Mouse (Mus musculus) G1E (cell line): ENCODE results near the gene Gjd3. TPM values are rescaled to one million over a fixed set of nuclear protein-coding genes. Genes with fewer than 3 reads are reported as not detected.

ENCODE experiments used
- ATAC-seq: 2 replicates; pipeline ENCODE4 v1.8.0; 2016; ENCODE audit warnings: mild to moderate bottlenecking; ENCODE audit not compliant: insufficient number of reproducible peaks, poor library complexity, low FRiP score, severe bottlenecking; ENCODE audit errors: extremely low read depth
- DNase-seq: peaks from one replicate; pipeline ENCODE4 v3.0.0; 2012; ENCODE audit warnings: low spot score
- H3K27me3 ChIP-seq: 2 replicates; pipeline ENCODE4 v1.6.1; 2012; ENCODE audit warnings: mild to moderate bottlenecking, low read length, inconsistent platforms; ENCODE audit not compliant: insufficient read depth
- H3K36me3 ChIP-seq: replicated peaks from 2 replicates; pipeline ENCODE3; 2012; ENCODE audit warnings: mild to moderate bottlenecking, inconsistent platforms
- H3K4me1 ChIP-seq: 2 replicates; pipeline ENCODE4 v1.6.1; 2012; ENCODE audit warnings: low read depth, low read length, inconsistent platforms, mixed read lengths; ENCODE audit not compliant: insufficient read depth
- H3K4me3 ChIP-seq: 2 replicates; pipeline ENCODE4 v1.5.1; 2012; ENCODE audit warnings: low read depth, mild to moderate bottlenecking, inconsistent platforms, low read length, moderate library complexity, mixed read lengths
- H3K9me3 ChIP-seq: replicated peaks from 2 replicates; pipeline ENCODE4 v1.6.1; 2012; ENCODE audit warnings: inconsistent platforms
- CTCF ChIP-seq: IDR thresholded peaks from 2 replicates; pipeline ENCODE4 v1.5.1; 2012; ENCODE audit warnings: low read depth, low read length, inconsistent platforms, mixed read lengths
- GATA1 ChIP-seq: IDR thresholded peaks from 2 replicates; pipeline ENCODE4 v1.6.1; 2012; ENCODE audit warnings: borderline replicate concordance, low read length, inconsistent platforms, mixed read lengths
- GATA2 ChIP-seq: IDR thresholded peaks from 2 replicates; pipeline ENCODE4 v1.6.1; 2012; ENCODE audit warnings: low read depth, low read length, inconsistent platforms, borderline replicate concordance
- POLR2AphosphoS5 ChIP-seq: IDR thresholded peaks from 2 replicates; pipeline ENCODE4 v1.6.1; 2012; ENCODE audit warnings: low read depth, low read length, inconsistent platforms; ENCODE audit not compliant: insufficient replicate concordance
- TAL1 ChIP-seq: conservative IDR thresholded peaks from 2 replicates; pipeline ENCODE4 v1.6.1; 2012; ENCODE audit warnings: low read depth, low read length, inconsistent platforms, mixed read lengths
- polyA plus RNA-seq: library from polyadenylated mRNA; stranded (reverse); fragments of >175 nt; gene quantifications from 2 replicates; pipeline ENCODE4 v1.2.3, GENCODE M21; 2012
- total RNA-seq, 2 experiments: library from RNA; stranded (forward) in 1 of 2; stranded (reverse) in 1 of 2; fragments of 200-1000 nt in 1 of 2; fragments of >200 nt in 1 of 2; fragmentation: Nextera tagmentation in 1 of 2; gene quantifications; 2 replicates each; pipeline ENCODE4 v1.2.3; 2014 to 2017

Gjd3 gene
- total and polyA plus RNA-seq, 3 experiments = not detected

GRCm38 (mm10) chr11:98953361-98953760, 29.5 kb downstream of the Gjd3 start:
- Histone ChIP-seq H3K4me3 (no peak overlapping the region; the same call in 1 of the 2 replicates), H3K4me1 (peaks cover 98% of the 10 kb centered on the region), H3K36me3 (peaks cover 72% of the 10 kb centered on the region), H3K9me3 (no peaks in the 10 kb centered on the region), H3K27me3 (no peaks in the 10 kb centered on the region)
- DNase-seq (no peak), ATAC-seq (no peak)
- TF ChIP-seq POLR2AphosphoS5 (no peak), TAL1 (no peak), GATA2 (no peak), CTCF (no peak), GATA1 (no peak)

GRCm38 (mm10) chr11:98952736-98953135, 30.1 kb downstream of the Gjd3 start:
- DNase-seq (no peak), ATAC-seq (no peak)
- H3K4me1 ChIP-seq = peaks cover 98% of the 10 kb centered on the region

GRCm38 (mm10) chr11:98952111-98952510, 30.7 kb downstream of the Gjd3 start:
- DNase-seq (no peak), ATAC-seq (no peak)
- no peaks in the 10 kb centered on the region for H3K27me3 ChIP-seq
- no peak overlapping the region for H3K4me3 ChIP-seq
- H3K9me3 ChIP-seq = no peaks in the 10 kb centered on the region
- H3K4me1 ChIP-seq = peaks cover 99% of the 10 kb centered on the region
- peaks cover 63% of the 10 kb centered on the region for H3K36me3 ChIP-seq
- no peak for TF ChIP-seq GATA2
- no peak for TF ChIP-seq POLR2AphosphoS5
- no peak for TF ChIP-seq GATA1
- TF ChIP-seq TAL1 = no peak
- TF ChIP-seq CTCF = no peak

More at GRCm38 (mm10) chr11:98952736-98953135, 30.1 kb downstream of the Gjd3 start:
- TF ChIP-seq POLR2AphosphoS5 = no peak
- no peak for TF ChIP-seq CTCF
- no peak for TF ChIP-seq GATA1
- no peak for TF ChIP-seq GATA2
- TF ChIP-seq TAL1 = no peak
- no peaks in the 10 kb centered on the region for H3K9me3 ChIP-seq
- H3K4me3 ChIP-seq = no peak overlapping the region
- H3K27me3 ChIP-seq = no peaks in the 10 kb centered on the region
- peaks cover 67% of the 10 kb centered on the region for H3K36me3 ChIP-seq

- DNase-seq = no peak
- Histone ChIP-seq H3K27me3 (no peaks in the 10 kb centered on the region), H3K4me3 (peak overlapping the region; percentile 14; the same call in 1 of the 2 replicates), H3K4me1 (peaks cover 96% of the 10 kb centered on the region), H3K36me3 (peaks cover 57% of the 10 kb centered on the region), H3K9me3 (no peaks in the 10 kb centered on the region)
- ATAC-seq = no peak
- TF ChIP-seq TAL1 (no peak), GATA2 (no peak), GATA1 (no peak), POLR2AphosphoS5 (no peak), CTCF (no peak)
These were observed 31.6 kb downstream of the Gjd3 start for GRCm38 (mm10) chr11:98951026-98951906.

GRCm38 (mm10) chr11:98950484-98950883, 32.3 kb downstream of the Gjd3 start:
- peaks cover 97% of the 10 kb centered on the region for H3K4me1 ChIP-seq
- H3K9me3 ChIP-seq = no peaks in the 10 kb centered on the region
- no peak for DNase-seq
- no peak for ATAC-seq
- no peak for TF ChIP-seq GATA1
- TF ChIP-seq GATA2 = no peak
- TF ChIP-seq POLR2AphosphoS5 = no peak
- TF ChIP-seq TAL1 = no peak
- TF ChIP-seq CTCF = no peak
- H3K4me3 ChIP-seq = peak overlapping the region; percentile 66; the same call in 1 of the 2 replicates
- peaks cover 62% of the 10 kb centered on the region for H3K36me3 ChIP-seq
- H3K27me3 ChIP-seq = no peaks in the 10 kb centered on the region

GRCm38 (mm10) chr11:98949958-98950460, 32.8 kb downstream of the Gjd3 start:
- Histone ChIP-seq H3K4me3 (peak overlapping the region; percentile 66; the same call in 1 of the 2 replicates), H3K9me3 (no peaks in the 10 kb centered on the region), H3K4me1 (peaks cover 97% of the 10 kb centered on the region), H3K36me3 (peaks cover 64% of the 10 kb centered on the region), H3K27me3 (no peaks in the 10 kb centered on the region)
- TF ChIP-seq CTCF = no peak
- no peak for TF ChIP-seq GATA1
- no peak for TF ChIP-seq GATA2
- no peak for TF ChIP-seq TAL1
- TF ChIP-seq POLR2AphosphoS5 = no peak
- ATAC-seq (no peak), DNase-seq (no peak)
